Mouse (Mus musculus): Measurements from ENCODE around the gene Trnau1ap. TPM values are rescaled to one million over a fixed set of nuclear protein-coding genes. Genes with fewer than 3 reads are reported as not detected.

Gene Trnau1ap
- polyA plus RNA-seq, 1 experiment from 2014 or later: 72.0 TPM

- no peaks in the 10 kb centered on the region for H3K27me3 ChIP-seq (ENCODE audit: control insufficient read depth, insufficient read depth, low read length)
- no peak overlapping the region for H3K4me2 ChIP-seq
- no peaks in the 10 kb centered on the region for H3K9me3 ChIP-seq (replicated peaks; ENCODE audit: control insufficient read depth, low read length)
- no peak overlapping the region for H3K27ac ChIP-seq (ENCODE audit: low read depth, low read length)
- no peak overlapping the region for H3K9ac ChIP-seq (ENCODE audit: low read depth, low read length)
- peaks cover 6% of the 10 kb centered on the region; the same call in 1 of the 2 replicates for H3K4me1 ChIP-seq (ENCODE audit: control insufficient read depth, insufficient read depth, low read length)
- no peak overlapping the region for H3K4me3 ChIP-seq (ENCODE audit: low read depth, low read length)
- WGBS (ENCODE audit: insufficient replicate concordance): 86% methylated on average over 3 of the region's 3 CpGs
- no peak for ATAC-seq (replicated peaks; ENCODE audit: insufficient number of reproducible peaks, low FRiP score, low TSS enrichment)
- peaks cover 20% of the 10 kb centered on the region for H3K36me3 ChIP-seq (ENCODE audit: control insufficient read depth, insufficient read depth, low read length)
Measured at GRCm38 (mm10) chr4:132355403-132355802, 26.1 kb upstream of the Trnau1ap start.

DNA sequence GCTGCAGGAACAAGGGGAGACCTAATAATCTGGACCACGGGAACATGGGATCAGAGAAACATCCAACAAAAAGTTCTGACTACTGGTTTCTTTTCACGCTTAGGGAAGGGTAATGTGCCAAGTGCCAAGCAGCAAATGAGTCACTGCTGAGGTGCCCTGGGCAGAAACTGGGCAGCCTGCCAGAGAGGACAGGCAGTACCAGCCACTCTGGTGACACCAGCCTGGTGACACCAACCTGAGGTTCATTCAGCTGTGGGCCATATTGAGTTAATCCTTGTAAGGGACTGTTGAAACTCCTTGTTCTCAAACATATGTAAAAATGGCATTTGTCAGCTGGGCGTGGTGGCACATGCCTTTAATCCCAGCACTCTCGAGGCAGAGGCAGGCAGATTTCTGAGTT lies 25.2 kb upstream of the Trnau1ap start:
- H3K9me3 ChIP-seq (replicated peaks; ENCODE audit: control insufficient read depth, low read length): no peaks in the 10 kb centered on the region
- WGBS (ENCODE audit: insufficient replicate concordance): 86% methylated on average over 4 of the region's 4 CpGs
- no peaks in the 10 kb centered on the region for H3K27me3 ChIP-seq (ENCODE audit: control insufficient read depth, insufficient read depth, low read length)
- no peak overlapping the region for H3K27ac ChIP-seq (ENCODE audit: low read depth, low read length)
- H3K36me3 ChIP-seq (ENCODE audit: control insufficient read depth, insufficient read depth, low read length): peaks cover 15% of the 10 kb centered on the region
- no peak overlapping the region for H3K9ac ChIP-seq (ENCODE audit: low read depth, low read length)
- no peak overlapping the region for H3K4me2 ChIP-seq
- no peak overlapping the region for H3K4me3 ChIP-seq (ENCODE audit: low read depth, low read length)
- no peak for ATAC-seq (replicated peaks; ENCODE audit: insufficient number of reproducible peaks, low FRiP score, low TSS enrichment)
- H3K4me1 ChIP-seq (ENCODE audit: control insufficient read depth, insufficient read depth, low read length): peaks cover 6% of the 10 kb centered on the region; the same call in 1 of the 2 replicates

DNA sequence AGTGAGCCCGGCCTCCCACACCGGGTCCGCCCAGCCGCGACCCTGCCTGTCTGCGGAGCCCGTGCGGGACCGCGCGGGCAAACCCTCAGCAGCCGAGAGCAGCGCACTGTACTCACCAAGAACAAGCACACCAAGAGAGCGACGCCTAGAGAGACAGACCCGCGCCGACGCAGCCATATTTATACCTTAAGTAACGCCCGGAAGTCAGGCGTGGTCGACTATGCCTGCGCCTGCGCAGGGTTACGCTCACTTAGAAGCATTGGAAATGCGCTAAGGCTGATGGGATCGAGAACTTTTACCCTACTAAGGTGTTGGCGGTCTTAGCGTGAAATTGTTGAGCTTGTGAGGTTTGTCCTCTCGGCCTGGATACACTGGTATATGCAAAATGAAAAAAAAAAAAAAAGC lies 24.1 kb upstream of the Trnau1ap start, which contains the start of gene Rcc1:
TSS of gene Rcc1 (minus strand) at position 125 of the 405 bp plus-strand sequence.
- under 1% methylated on average over 31 of the region's 31 CpGs for WGBS (ENCODE audit: insufficient replicate concordance)
- H3K27me3 ChIP-seq (ENCODE audit: control insufficient read depth, insufficient read depth, low read length): no peaks in the 10 kb centered on the region
- peak within 1 kb of the TSS; percentile 96 for H3K27ac ChIP-seq (ENCODE audit: low read depth, low read length)
- peaks cover 6% of the 10 kb centered on the region; the same call in 1 of the 2 replicates for H3K4me1 ChIP-seq (ENCODE audit: control insufficient read depth, insufficient read depth, low read length)
- H3K9ac ChIP-seq (ENCODE audit: low read depth, low read length): peak within 1 kb of the TSS; percentile 95
- H3K9me3 ChIP-seq (replicated peaks; ENCODE audit: control insufficient read depth, low read length): no peaks in the 10 kb centered on the region
- peaks cover 13% of the 10 kb centered on the region for H3K36me3 ChIP-seq (ENCODE audit: control insufficient read depth, insufficient read depth, low read length)
- H3K4me2 ChIP-seq: peak within 1 kb of the TSS; percentile 76
- peak within 1 kb of the TSS; percentile 83 for H3K4me3 ChIP-seq (ENCODE audit: low read depth, low read length)
- ATAC-seq (replicated peaks; ENCODE audit: insufficient number of reproducible peaks, low FRiP score, low TSS enrichment): peak; percentile 87

DNA sequence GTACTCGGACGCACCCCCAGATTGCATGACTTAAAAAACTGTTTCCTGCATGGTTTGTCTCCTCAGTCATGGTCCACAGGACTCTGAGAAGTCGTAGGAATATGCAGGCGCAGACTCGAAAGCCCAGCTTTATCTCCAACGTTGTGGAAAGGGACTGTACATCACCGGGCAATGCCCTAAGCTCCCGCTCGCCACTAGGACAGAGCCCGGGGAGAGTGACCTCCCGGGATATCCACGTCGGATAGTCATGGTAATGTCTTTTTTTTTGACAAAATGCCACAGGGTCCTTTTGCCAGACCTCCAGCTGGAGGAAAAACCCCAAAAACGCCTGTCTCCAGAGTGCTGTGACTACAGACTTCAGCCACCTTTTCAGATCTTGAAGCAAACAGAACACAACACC lies 23.4 kb upstream of the Trnau1ap start:
- H3K27me3 ChIP-seq (ENCODE audit: control insufficient read depth, insufficient read depth, low read length): no peaks in the 10 kb centered on the region
- peak overlapping the region; percentile 83 for H3K4me3 ChIP-seq (ENCODE audit: low read depth, low read length)
- peak overlapping the region; percentile 96 for H3K27ac ChIP-seq (ENCODE audit: low read depth, low read length)
- H3K4me2 ChIP-seq: peak overlapping the region; percentile 76
- peaks cover 10% of the 10 kb centered on the region for H3K36me3 ChIP-seq (ENCODE audit: control insufficient read depth, insufficient read depth, low read length)
- peaks cover 6% of the 10 kb centered on the region; the same call in 1 of the 2 replicates for H3K4me1 ChIP-seq (ENCODE audit: control insufficient read depth, insufficient read depth, low read length)
- WGBS (ENCODE audit: insufficient replicate concordance): 0% methylated on average over 14 of the region's 14 CpGs
- peak; percentile 56; the same call in 1 of the 2 replicates for ATAC-seq (replicated peaks; ENCODE audit: insufficient number of reproducible peaks, low FRiP score, low TSS enrichment)
- H3K9ac ChIP-seq (ENCODE audit: low read depth, low read length): peak overlapping the region; percentile 95
- no peaks in the 10 kb centered on the region for H3K9me3 ChIP-seq (replicated peaks; ENCODE audit: control insufficient read depth, low read length)

- no peak overlapping the region; the same call in 1 of the 2 replicates for H3K9ac ChIP-seq (ENCODE audit: low read depth, low read length)
- peak overlapping the region; percentile 83; the same call in 1 of the 2 replicates for H3K4me3 ChIP-seq (ENCODE audit: low read depth, low read length)
- H3K27me3 ChIP-seq (ENCODE audit: control insufficient read depth, insufficient read depth, low read length): no peaks in the 10 kb centered on the region
- peaks cover 6% of the 10 kb centered on the region; the same call in 1 of the 2 replicates for H3K4me1 ChIP-seq (ENCODE audit: control insufficient read depth, insufficient read depth, low read length)
- 0 out of 2 replicates have a peak overlapping the region, but pooled peaks have one; percentile 23 for H3K27ac ChIP-seq (ENCODE audit: low read depth, low read length)
- H3K9me3 ChIP-seq (replicated peaks; ENCODE audit: control insufficient read depth, low read length): no peaks in the 10 kb centered on the region
- H3K4me2 ChIP-seq: peak overlapping the region; percentile 76
- no peaks in the 10 kb centered on the region for H3K36me3 ChIP-seq (ENCODE audit: control insufficient read depth, insufficient read depth, low read length)
- 26% methylated on average over 1 of the region's 1 CpGs for WGBS (ENCODE audit: insufficient replicate concordance)
- no peak for ATAC-seq (replicated peaks; ENCODE audit: insufficient number of reproducible peaks, low FRiP score, low TSS enrichment)
Measured at GRCm38 (mm10) chr4:132351401-132351800, 22.1 kb upstream of the Trnau1ap start.

DNA sequence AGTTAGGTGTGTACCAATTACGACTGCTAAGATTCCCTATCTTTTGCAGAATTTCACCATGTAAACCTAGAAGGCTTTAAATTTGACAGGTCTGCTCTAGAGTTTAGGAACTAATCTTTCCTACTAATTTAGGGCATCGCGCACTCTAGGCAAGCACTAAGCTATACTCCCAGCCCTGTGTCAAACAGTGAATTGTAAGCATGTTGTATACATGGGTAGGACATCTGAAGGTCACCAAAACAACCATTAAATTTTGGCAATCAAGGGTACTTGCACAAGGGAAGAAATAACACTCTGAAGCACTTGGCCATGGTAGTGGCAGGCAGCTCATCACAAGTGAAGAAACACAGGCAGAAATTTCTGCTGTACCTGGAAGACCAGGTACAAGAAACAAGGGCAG lies 21.5 kb upstream of the Trnau1ap start:
- H3K9ac ChIP-seq (ENCODE audit: low read depth, low read length): no peak overlapping the region
- H3K27ac ChIP-seq (ENCODE audit: low read depth, low read length): no peak overlapping the region

DNA sequence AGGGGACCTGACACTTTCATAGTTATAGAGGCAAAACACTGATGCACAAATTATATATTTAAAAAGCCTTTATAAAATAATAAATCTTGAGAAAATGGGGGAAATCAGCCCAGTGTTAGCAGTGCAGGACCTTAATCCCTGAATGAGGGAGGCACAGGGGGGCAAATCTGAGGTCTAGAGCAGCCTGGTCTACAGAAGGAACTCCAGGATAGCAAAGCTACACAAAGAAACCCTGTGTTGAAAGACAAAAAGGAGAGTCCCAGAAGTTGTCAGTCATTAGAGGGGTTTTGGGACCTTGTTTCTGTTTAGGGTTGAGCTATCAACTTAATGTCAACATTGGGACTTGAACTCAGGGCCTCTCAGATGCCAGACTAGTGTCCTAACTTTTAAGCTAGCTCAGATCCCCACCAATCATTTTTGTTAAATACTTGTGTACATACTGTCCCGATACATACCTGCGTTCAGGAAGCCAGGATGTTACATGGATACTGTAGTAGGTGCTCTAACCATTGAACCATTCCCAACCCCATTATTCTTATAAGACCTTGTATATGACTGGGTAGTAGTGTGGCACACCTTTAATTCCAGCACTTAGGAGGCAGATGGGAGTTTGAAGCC lies 20.9 kb upstream of the Trnau1ap start:
- ATAC-seq (replicated peaks; ENCODE audit: insufficient number of reproducible peaks, low FRiP score, low TSS enrichment): no peak
- Histone ChIP-seq H3K27ac (ENCODE audit: low read depth, low read length) (no peak overlapping the region), H3K4me1 (ENCODE audit: control insufficient read depth, insufficient read depth, low read length) (peaks cover 6% of the 10 kb centered on the region; the same call in 1 of the 2 replicates), H3K4me2 (no peak overlapping the region), H3K4me3 (ENCODE audit: low read depth, low read length) (no peak overlapping the region), H3K9ac (ENCODE audit: low read depth, low read length) (no peak overlapping the region), H3K27me3 (ENCODE audit: control insufficient read depth, insufficient read depth, low read length) (no peaks in the 10 kb centered on the region), H3K36me3 (ENCODE audit: control insufficient read depth, insufficient read depth, low read length) (no peaks in the 10 kb centered on the region), H3K9me3 (replicated peaks; ENCODE audit: control insufficient read depth, low read length) (no peaks in the 10 kb centered on the region)
- 44% methylated on average over 2 of the region's 2 CpGs for WGBS (ENCODE audit: insufficient replicate concordance)

More for the DNA sequence above, 21.5 kb upstream of the Trnau1ap start:
- ATAC-seq (replicated peaks; ENCODE audit: insufficient number of reproducible peaks, low FRiP score, low TSS enrichment): no peak
- H3K27me3 ChIP-seq (ENCODE audit: control insufficient read depth, insufficient read depth, low read length): no peaks in the 10 kb centered on the region
- H3K4me3 ChIP-seq (ENCODE audit: low read depth, low read length): no peak overlapping the region
- peaks cover 6% of the 10 kb centered on the region; the same call in 1 of the 2 replicates for H3K4me1 ChIP-seq (ENCODE audit: control insufficient read depth, insufficient read depth, low read length)
- no peaks in the 10 kb centered on the region for H3K36me3 ChIP-seq (ENCODE audit: control insufficient read depth, insufficient read depth, low read length)
- no peaks in the 10 kb centered on the region for H3K9me3 ChIP-seq (replicated peaks; ENCODE audit: control insufficient read depth, low read length)
- 67% methylated on average over 3 of the region's 3 CpGs for WGBS (ENCODE audit: insufficient replicate concordance)
- no peak overlapping the region for H3K4me2 ChIP-seq

GRCm38 (mm10) chr4:132349495-132350122 lies 20.3 kb upstream of the Trnau1ap start:
- Histone ChIP-seq H3K36me3 (ENCODE audit: control insufficient read depth, insufficient read depth, low read length) (no peaks in the 10 kb centered on the region), H3K4me2 (no peak overlapping the region), H3K27me3 (ENCODE audit: control insufficient read depth, insufficient read depth, low read length) (no peaks in the 10 kb centered on the region), H3K4me3 (ENCODE audit: low read depth, low read length) (no peak overlapping the region), H3K9me3 (replicated peaks; ENCODE audit: control insufficient read depth, low read length) (no peaks in the 10 kb centered on the region), H3K9ac (ENCODE audit: low read depth, low read length) (no peak overlapping the region), H3K27ac (ENCODE audit: low read depth, low read length) (no peak overlapping the region), H3K4me1 (ENCODE audit: control insufficient read depth, insufficient read depth, low read length) (peaks cover 9% of the 10 kb centered on the region; the same call in 1 of the 2 replicates)
- WGBS (ENCODE audit: insufficient replicate concordance): 71% methylated on average over 3 of the region's 3 CpGs
- no peak for ATAC-seq (replicated peaks; ENCODE audit: insufficient number of reproducible peaks, low FRiP score, low TSS enrichment)

Measured in heart, embryonic 11.5 days (tissue).